Mouse (Mus musculus): ENCODE data around the gene Rpl23. TPM values are rescaled to one million over a fixed set of nuclear protein-coding genes. Genes with fewer than 3 reads are reported as not detected.
"Not testable (repeated sequence)": the region's sequence is repeated elsewhere in the genome, so short reads cannot be mapped to it uniquely, and the experiment has no call there.

Gene Rpl23
- polyA plus RNA-seq, 1 experiment from 2014 or later, result 299 TPM

DNA sequence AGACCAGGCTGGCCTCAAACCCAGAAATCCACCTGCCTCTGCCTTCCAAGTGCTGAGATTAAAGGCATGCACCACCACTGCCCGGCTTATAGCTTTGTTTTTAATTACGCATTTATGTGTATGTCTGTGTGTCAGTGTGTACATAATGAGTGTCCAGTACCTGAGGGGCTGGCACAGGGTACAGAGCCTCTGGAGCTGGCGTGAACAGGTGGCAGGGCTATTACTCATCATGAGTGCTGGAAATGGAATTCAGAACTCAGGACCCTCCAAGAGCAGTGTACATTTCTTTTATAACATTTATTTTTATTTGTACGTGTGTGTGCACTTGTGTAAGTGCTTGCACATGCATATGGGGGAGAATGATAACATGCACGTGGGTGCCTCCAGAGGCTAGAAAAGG is 45.6 kb downstream of the Rpl23 start:
- 85% methylated on average over 5 of the region's 5 CpGs for WGBS
- Histone ChIP-seq H3K4me1 (ENCODE audit: control insufficient read depth, insufficient read depth, low read length) (no peaks in the 10 kb centered on the region; the same call in 1 of the 2 replicates), H3K36me3 (ENCODE audit: control insufficient read depth, insufficient read depth) (peaks cover 5% of the 10 kb centered on the region), H3K27ac (ENCODE audit: low read length) (no peak overlapping the region), H3K9ac (ENCODE audit: low read length) (no peak overlapping the region), H3K9me3 (replicated peaks; ENCODE audit: control insufficient read depth, low read length) (0 out of 2 replicates have a peak, but pooled peaks cover 2% of the 10 kb centered on the region), H3K4me2 (ENCODE audit: low read depth, low read length) (no peak overlapping the region), H3K4me3 (ENCODE audit: low read length) (no peak overlapping the region), H3K27me3 (ENCODE audit: control insufficient read depth, insufficient read depth, low read length) (no peaks in the 10 kb centered on the region)
- no peak for ATAC-seq (replicated peaks; ENCODE audit: extremely low read depth, insufficient read depth, low FRiP score)

DNA sequence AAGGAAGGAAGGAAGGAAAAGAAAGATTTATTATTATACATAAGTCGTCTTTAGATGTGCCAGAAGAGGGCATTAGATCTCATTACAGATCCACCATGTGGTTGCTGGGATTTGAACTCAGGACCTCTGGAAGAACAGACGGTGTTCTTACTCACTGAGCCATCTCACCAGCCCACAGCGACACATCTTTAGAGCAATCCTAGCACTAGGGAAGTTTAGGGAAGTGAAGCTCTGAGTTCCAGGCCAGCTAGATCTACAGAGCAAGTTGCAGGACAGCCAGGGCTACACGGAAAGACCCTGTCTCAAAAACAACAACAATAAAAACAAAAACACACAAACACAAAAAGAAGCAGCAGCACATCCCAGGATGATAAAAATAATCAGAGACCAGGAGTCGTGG is 47.4 kb downstream of the Rpl23 start:
- not testable (repeated sequence) for H3K4me2 ChIP-seq (ENCODE audit: low read depth, low read length); H3K4me1 ChIP-seq (ENCODE audit: control insufficient read depth, insufficient read depth, low read length); H3K27me3 ChIP-seq (ENCODE audit: control insufficient read depth, insufficient read depth, low read length); H3K9ac ChIP-seq (ENCODE audit: low read length); ATAC-seq (replicated peaks; ENCODE audit: extremely low read depth, insufficient read depth, low FRiP score); H3K9me3 ChIP-seq (replicated peaks; ENCODE audit: control insufficient read depth, low read length); H3K4me3 ChIP-seq (ENCODE audit: low read length); H3K27ac ChIP-seq (ENCODE audit: low read length)
- H3K36me3 ChIP-seq (ENCODE audit: control insufficient read depth, insufficient read depth), result peaks cover 18% of the 10 kb centered on the region
- 86% methylated on average over 5 of the region's 5 CpGs for WGBS

DNA sequence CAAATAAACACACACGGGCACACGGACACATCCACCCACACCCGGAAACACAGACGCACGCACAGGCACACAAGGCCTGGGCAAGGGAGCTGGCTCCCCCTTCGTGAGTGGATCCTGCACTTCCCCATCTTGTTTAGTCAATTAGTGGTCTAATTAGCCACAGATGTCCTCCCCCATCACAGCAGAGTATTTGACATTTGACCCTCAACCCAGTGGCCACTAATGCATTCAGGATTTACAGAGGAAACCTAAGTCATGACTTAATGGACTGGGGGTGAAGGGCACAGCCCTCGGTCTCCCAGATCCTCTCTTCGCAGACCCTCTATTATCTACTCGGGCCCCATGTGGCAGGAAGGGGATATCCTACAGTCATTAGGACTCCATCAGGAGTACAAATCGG is 48.5 kb downstream of the Rpl23 start:
- Histone ChIP-seq H3K4me2 (ENCODE audit: low read depth, low read length) (no peak overlapping the region), H3K4me3 (ENCODE audit: low read length) (no peak overlapping the region), H3K9ac (ENCODE audit: low read length) (no peak overlapping the region), H3K9me3 (replicated peaks; ENCODE audit: control insufficient read depth, low read length) (no peaks in the 10 kb centered on the region), H3K36me3 (ENCODE audit: control insufficient read depth, insufficient read depth) (peaks cover 18% of the 10 kb centered on the region), H3K4me1 (ENCODE audit: control insufficient read depth, insufficient read depth, low read length) (no peaks in the 10 kb centered on the region), H3K27me3 (ENCODE audit: control insufficient read depth, insufficient read depth, low read length) (no peaks in the 10 kb centered on the region), H3K27ac (ENCODE audit: low read length) (no peak overlapping the region)
- 53% methylated on average over 10 of the region's 10 CpGs for WGBS
- no peak for ATAC-seq (replicated peaks; ENCODE audit: extremely low read depth, insufficient read depth, low FRiP score)

DNA sequence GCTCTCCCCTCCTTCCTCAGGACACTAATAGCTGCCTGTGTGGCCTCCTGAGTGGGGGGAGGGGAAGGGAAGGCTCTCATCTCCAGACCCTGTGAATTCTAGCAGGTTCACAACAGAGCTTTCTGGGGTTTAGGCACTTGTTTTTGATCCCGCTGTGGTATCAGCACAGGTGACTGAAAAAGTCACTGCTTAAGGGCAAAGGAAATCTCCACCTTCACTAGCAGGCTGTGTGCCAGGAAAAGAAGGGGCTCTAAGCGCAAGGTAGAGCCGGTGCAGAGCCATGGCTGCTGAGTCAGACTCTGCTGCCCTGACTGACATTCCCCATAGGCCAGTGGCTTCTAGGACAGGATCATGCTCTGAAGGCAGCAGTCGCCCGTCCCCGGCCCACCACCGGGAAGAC is 53.5 kb downstream of the Rpl23 start:
- ATAC-seq (replicated peaks; ENCODE audit: extremely low read depth, insufficient read depth, low FRiP score), result 0 out of 2 replicates have a peak, but pooled peaks have one; percentile 18
- no peak overlapping the region for H3K4me3 ChIP-seq (ENCODE audit: low read length)
- 60% methylated on average over 7 of the region's 7 CpGs for WGBS
- no peaks in the 10 kb centered on the region for H3K27me3 ChIP-seq (ENCODE audit: control insufficient read depth, insufficient read depth, low read length)
- peaks cover 44% of the 10 kb centered on the region for H3K36me3 ChIP-seq (ENCODE audit: control insufficient read depth, insufficient read depth)
- no peaks in the 10 kb centered on the region for H3K4me1 ChIP-seq (ENCODE audit: control insufficient read depth, insufficient read depth, low read length)
- H3K4me2 ChIP-seq (ENCODE audit: low read depth, low read length), result no peak overlapping the region
- H3K27ac ChIP-seq (ENCODE audit: low read length), result no peak overlapping the region
- H3K9me3 ChIP-seq (replicated peaks; ENCODE audit: control insufficient read depth, low read length), result no peaks in the 10 kb centered on the region
- H3K9ac ChIP-seq (ENCODE audit: low read length), result no peak overlapping the region

DNA sequence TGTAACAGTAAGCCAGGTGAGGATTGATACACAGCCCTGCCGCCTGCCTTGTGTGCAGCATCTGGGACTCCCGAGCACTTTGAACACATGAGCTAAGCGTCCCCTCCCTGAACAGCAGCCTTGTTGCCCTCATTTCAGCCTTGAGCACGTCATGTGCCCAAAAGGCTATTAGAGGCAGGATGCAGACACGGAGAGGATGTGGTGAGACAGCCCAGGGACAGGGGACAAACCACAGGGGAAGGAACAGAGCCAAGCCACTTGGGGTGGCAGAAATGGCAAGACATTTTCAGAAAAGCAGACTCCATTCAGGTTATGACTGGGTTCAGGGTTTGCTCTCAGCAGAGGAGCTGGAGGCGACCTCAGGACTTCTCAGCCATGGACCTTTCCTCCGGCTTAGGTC is 53.9 kb downstream of the Rpl23 start:
- 0 out of 2 replicates have a peak, but pooled peaks have one; percentile 7 for ATAC-seq (replicated peaks; ENCODE audit: extremely low read depth, insufficient read depth, low FRiP score)

More for the DNA sequence above, 53.9 kb downstream of the Rpl23 start:
- Histone ChIP-seq H3K4me1 (ENCODE audit: control insufficient read depth, insufficient read depth, low read length) (no peaks in the 10 kb centered on the region), H3K9me3 (replicated peaks; ENCODE audit: control insufficient read depth, low read length) (no peaks in the 10 kb centered on the region), H3K27me3 (ENCODE audit: control insufficient read depth, insufficient read depth, low read length) (no peaks in the 10 kb centered on the region), H3K27ac (ENCODE audit: low read length) (no peak overlapping the region), H3K9ac (ENCODE audit: low read length) (no peak overlapping the region), H3K4me2 (ENCODE audit: low read depth, low read length) (no peak overlapping the region), H3K36me3 (ENCODE audit: control insufficient read depth, insufficient read depth) (peaks cover 44% of the 10 kb centered on the region), H3K4me3 (ENCODE audit: low read length) (no peak overlapping the region)
- 63% methylated on average over 7 of the region's 7 CpGs for WGBS

Small RNA genes lying within 50 kb of the gene (microRNA-seq; reads per million reads assigned to microRNA genes)
- gene Mir8102, result not detected

Other genes starting within 250 kb of the Rpl23 start
- 0.04 and 0.08 TPM in 2 replicates for gene Srcin1, start 206.3 kb downstream of the Rpl23 start, polyA plus RNA-seq (2015; fragmentation: Nextera tagmentation; extraction: Ambion mirVana)
- gene Epop, start 152.7 kb downstream of the Rpl23 start, polyA plus RNA-seq (2015; fragmentation: Nextera tagmentation; extraction: Ambion mirVana), result 0.70 and 0.79 TPM in 2 replicates
- gene Mllt6, start 119.0 kb downstream of the Rpl23 start, polyA plus RNA-seq (2015; fragmentation: Nextera tagmentation; extraction: Ambion mirVana), result 2.1 and 2.8 TPM in 2 replicates
- 81.1 and 86.1 TPM in 2 replicates for gene Cisd3, start 96.6 kb downstream of the Rpl23 start, polyA plus RNA-seq (2015; fragmentation: Nextera tagmentation; extraction: Ambion mirVana)
- gene Pcgf2, start 81.9 kb downstream of the Rpl23 start, polyA plus RNA-seq (2015; fragmentation: Nextera tagmentation; extraction: Ambion mirVana), result 11.4 and 14.2 TPM in 2 replicates
- 359 and 395 TPM in 2 replicates for gene Psmb3, start 79.0 kb downstream of the Rpl23 start, polyA plus RNA-seq (2015; fragmentation: Nextera tagmentation; extraction: Ambion mirVana)
- 0.81 and 1.1 TPM in 2 replicates for gene Pip4k2b, start 37.7 kb downstream of the Rpl23 start, polyA plus RNA-seq (2015; fragmentation: Nextera tagmentation; extraction: Ambion mirVana)
- 10.7 and 12.5 TPM in 2 replicates for gene Cwc25, start 15.9 kb downstream of the Rpl23 start, polyA plus RNA-seq (2015; fragmentation: Nextera tagmentation; extraction: Ambion mirVana)
- gene 1700001P01Rik, start 6.5 kb downstream of the Rpl23 start, polyA plus RNA-seq (2015; fragmentation: Nextera tagmentation; extraction: Ambion mirVana), result 0.25 and 0.41 TPM in 2 replicates
- 52.9 and 59.0 TPM in 2 replicates for gene Lasp1, start 16.6 kb upstream of the Rpl23 start, polyA plus RNA-seq (2015; fragmentation: Nextera tagmentation; extraction: Ambion mirVana)
- 2.5 and 3.2 TPM in 2 replicates for gene B230217C12Rik, start 58.3 kb upstream of the Rpl23 start, polyA plus RNA-seq (2015; fragmentation: Nextera tagmentation; extraction: Ambion mirVana)
- 0.65 and 0.97 TPM in 2 replicates for gene Fbxo47, start 101.7 kb upstream of the Rpl23 start, polyA plus RNA-seq (2015; fragmentation: Nextera tagmentation; extraction: Ambion mirVana)
- 1.8 and 2.6 TPM in 2 replicates for gene Plxdc1, start 204.0 kb upstream of the Rpl23 start, polyA plus RNA-seq (2015; fragmentation: Nextera tagmentation; extraction: Ambion mirVana)
- 7.7 and 13.2 TPM in 2 replicates for gene Arl5c, start 213.7 kb upstream of the Rpl23 start, polyA plus RNA-seq (2015; fragmentation: Nextera tagmentation; extraction: Ambion mirVana)
- 6.3 and 6.7 TPM in 2 replicates for gene Cacnb1, start 240.6 kb upstream of the Rpl23 start, polyA plus RNA-seq (2015; fragmentation: Nextera tagmentation; extraction: Ambion mirVana)
- gene Rpl19, start 244.3 kb upstream of the Rpl23 start, polyA plus RNA-seq (2015; fragmentation: Nextera tagmentation; extraction: Ambion mirVana), result 596 and 670 TPM in 2 replicates